Mouse (Mus musculus) MEL-GATA-1-ER (cell line): ENCODE results near the gene Smyd4.

ENCODE experiments used
- DNase-seq: peaks from one replicate; pipeline ENCODE4 v3.0.0-alpha.2; 2012; ENCODE audit warnings: low read depth; ENCODE audit errors: extremely low read depth

Smyd4 gene

DNA sequence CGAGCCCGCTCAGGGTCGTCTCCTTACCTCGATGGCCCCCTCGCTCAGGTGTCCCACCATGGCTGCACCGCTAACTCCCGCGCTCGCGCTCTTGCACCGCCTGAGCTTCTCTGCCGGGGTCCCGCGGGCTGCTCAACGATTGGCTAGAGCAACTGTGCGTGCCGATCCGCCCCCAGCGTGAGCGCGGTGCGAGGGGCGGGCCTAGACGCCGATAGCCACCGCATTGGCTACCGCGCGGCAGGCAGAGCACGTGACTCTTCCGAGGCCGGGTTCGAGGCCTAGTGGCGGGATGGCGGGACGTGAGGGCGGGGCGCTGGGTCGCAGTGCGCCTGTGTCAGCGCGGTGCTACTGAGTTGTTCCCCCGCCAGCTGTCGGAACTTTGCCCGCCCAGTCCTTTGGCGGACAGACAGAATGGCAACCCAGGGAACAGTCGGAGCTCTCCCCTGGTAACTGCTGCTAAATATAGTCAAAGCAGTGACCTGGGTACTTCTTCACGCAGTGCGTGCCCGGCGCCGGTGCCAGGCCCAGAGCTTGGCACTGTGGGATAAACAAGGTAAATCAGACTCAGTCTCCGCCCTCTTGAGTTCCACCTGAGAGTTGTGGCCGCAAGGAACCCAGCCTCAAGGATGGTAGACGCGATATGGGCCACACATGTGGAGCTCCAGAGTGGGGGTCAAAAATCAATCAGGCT is at the start of gene Smyd4, which contains the start of gene Rpa1:
TSS of gene Smyd4 (plus strand) at position 235 of the 691 bp plus-strand sequence.
TSS of gene Rpa1 (minus strand) at position 126 of the 691 bp plus-strand sequence.
- peak; percentile 82 for DNase-seq

DNA sequence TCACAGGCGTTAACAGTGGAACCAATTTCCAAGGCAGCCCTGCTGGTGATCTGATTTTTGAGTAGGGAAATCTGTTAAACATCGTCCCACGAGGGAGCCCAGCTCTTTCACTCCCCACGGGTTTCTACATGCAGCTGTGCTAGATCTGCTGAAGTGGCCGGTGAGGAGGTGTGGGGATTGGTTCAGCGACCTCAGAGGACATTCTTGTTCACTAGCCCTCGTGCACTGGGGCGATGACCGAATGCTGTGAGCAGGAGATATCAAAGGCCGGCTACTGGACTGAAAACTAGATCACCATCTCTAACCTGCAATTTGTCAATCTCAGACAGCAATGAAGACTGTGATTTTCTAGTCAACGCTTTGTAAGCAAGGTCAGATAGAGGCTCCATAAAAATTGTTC is 49.7 kb upstream of the Smyd4 start:
- DNase-seq = no peak

DNA sequence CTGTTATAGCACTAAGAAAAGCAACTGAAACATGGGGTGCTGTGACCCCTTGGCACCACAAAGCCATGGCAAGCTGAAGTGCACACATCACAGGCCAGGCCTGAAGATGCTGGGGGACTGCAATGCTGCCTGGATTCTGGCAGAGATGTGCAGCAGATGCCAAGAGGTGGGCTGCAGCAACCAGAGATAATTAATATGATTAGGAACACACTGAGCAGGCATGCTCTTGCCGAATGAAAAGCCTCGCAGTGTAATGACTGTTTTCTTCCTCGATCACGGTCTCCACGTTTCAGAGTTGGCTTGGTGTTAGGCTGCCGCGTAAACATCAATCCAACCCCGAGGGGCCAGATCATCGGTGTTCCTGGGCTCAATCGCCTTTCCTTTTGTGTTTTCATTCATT is 48.4 kb upstream of the Smyd4 start:
- no peak for DNase-seq

- no peak for DNase-seq
These were observed 47.3 kb upstream of the Smyd4 start for GRCm38 (mm10) chr11:75300954-75301353.

GRCm38 (mm10) chr11:75304797-75305196 is 43.4 kb upstream of the Smyd4 start:
- no peak for DNase-seq

GRCm38 (mm10) chr11:75308650-75309049 is 39.6 kb upstream of the Smyd4 start:
- no peak for DNase-seq

DNA sequence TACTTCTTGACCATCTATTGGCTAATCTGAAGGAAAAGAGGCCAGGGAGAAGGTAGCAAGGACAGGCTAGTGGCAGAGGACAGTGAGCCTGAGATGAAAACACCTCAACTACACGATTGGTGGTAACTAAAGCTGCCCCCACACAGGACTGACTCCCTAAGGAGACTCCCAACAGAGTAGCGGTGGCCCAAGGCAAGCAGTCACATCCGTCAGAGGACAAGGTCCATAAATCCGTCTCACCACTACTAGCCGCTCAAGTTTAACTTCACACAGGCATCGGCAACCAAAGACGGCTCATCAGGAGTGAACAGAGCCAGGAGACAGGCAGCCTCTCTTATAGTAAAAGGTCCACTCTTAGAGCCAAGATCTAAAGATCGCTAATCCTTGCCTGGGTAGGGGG is 37.4 kb upstream of the Smyd4 start:
- no peak for DNase-seq

- no peak for DNase-seq
These were observed 36.5 kb upstream of the Smyd4 start for GRCm38 (mm10) chr11:75311751-75312150.

- peak; percentile 75 for DNase-seq
These were observed 34.4 kb upstream of the Smyd4 start for GRCm38 (mm10) chr11:75313834-75314233.

DNA sequence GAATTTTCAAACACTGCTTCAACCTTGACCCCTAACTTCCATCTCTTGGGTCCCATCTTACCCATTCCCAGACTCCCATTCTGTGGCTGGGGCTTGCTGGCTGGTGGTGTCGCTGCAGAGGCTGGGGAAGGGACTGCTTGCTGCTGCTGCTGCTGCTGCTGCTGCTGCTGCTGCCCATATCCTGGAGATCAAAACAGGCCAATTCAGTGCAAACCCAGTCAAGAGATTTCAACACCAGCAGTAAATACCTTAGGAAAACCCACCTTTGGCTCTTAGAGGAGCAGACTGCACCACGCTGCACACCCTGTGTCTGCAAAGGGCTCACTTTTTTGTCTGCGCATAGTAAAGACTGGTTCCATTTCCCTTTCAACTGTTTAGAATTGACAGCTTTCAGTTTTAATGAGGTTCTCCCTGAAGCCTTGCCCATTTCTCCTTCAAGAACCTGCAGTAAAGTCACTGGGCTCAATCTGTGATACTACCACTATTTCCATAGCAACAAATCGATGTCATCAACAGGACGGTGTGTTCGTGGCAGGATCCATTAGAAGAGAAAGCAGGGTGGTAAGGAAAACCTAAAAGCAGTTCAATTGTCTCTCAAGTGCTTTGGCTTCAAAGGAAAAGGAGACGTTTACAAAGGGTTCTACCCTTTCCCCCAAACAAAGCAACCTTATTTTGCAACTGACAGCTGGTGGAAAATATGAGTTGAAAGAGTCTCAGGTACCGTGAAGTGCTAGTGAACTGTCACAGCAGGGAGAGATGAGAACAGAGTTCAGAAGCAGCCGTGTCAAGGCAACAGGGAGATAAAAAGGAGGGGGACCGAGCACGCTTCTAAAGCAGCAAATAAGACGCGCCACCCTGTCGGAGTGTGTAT is 29.6 kb upstream of the Smyd4 start:
- DNase-seq = no peak

DNA sequence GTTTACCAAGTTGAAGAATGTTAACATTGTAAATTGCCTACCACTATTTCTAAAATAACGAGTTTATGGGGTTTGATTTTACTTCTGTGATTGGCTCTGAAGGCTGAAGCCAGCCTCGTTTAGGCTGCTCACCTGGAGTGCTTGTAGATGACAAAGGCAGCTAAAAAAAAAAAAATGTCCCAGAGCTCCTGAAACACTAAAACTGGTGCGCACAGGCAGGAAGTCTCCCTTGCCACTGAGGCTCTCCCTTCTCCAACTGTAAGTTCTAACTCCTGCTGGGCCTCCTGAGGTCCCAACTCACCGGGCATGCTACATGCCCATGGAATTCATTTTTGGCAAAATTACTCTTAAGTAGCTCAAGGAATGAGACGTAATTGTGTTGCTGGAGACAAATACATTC is 29.0 kb upstream of the Smyd4 start:
- no peak for DNase-seq

GRCm38 (mm10) chr11:75323326-75323737 is 24.9 kb upstream of the Smyd4 start:
- DNase-seq = no peak

GRCm38 (mm10) chr11:75324433-75324832 is 23.8 kb upstream of the Smyd4 start:
- DNase-seq = no peak

DNA sequence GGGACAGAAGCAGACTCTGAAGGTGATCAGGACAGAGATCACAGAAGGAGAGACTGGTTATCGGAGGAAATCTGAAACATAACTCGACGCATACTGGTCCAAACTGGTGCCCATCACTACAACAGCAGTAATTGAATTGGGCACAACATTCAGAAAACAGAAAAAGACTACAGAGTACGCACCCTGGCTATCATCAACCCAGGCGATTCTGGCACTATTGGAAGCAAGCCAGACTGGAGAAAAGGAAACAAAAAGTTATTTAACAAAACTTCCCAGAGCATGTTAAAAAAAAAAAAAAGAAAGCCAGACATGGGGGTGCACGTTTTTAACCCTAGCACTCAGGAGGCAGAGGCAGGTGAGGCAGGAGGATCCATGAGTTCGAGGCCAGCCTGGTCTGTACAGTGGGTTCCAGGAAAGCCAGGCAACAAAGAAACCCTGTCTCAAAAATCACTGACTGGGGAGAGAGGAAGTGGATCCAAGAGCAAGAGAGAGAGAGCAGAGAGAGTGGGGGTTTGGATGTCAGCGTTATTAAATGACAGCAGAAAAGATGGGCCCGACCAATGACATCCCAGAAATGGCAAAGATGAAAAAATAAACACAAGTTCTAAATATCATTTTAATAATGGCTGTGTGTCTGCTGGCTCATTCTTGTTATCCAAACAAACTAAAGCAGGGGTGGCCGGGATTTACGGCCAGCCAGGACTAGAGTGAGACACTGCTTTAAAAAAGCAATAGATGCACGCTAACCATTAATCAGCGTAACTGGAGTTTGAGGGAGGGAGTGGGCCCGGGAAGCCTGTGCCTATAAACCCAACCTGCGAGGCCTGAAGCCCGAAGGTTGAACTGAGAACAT is 22.9 kb upstream of the Smyd4 start:
- DNase-seq = no peak

- no peak for DNase-seq
These were observed 22.3 kb upstream of the Smyd4 start for GRCm38 (mm10) chr11:75325969-75326311.

DNA sequence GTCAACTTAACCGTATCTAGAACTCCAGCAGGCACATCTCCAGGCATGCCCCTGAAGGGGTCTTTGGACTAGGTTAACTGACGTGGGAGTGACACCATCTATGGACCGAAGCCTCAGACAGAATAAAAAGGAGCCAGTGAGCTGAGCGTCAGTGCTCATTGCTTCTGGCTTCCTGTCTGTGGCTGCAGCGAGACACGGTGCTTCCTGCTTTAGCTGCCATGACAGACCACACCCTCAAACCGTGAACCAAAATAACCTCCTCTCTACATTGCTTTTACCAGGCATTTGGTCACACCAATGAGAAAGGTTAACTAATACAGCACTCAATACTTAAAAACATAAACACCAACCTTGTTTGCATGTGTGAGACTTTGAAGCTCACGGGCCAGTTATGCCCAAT is 11.6 kb upstream of the Smyd4 start:
- no peak for DNase-seq

DNA sequence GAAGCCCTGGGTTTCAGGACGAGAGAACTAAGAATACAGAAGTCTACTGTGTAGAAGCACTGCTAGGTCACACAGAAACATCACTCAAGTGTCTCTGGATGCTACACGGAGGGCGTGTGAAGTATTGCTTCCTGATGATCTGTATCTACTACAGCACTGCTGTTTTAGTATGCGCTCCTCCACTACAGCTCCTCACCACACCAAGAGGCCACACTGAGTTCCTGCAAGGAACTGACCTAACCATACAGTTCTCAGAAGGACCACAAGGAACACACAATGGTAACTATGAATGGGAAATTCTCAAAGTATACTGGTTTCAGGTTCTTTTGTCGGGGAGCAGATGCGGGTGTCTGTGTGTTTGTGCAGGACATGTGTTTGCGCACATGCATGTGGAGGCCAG is 11.0 kb upstream of the Smyd4 start:
- no peak for DNase-seq

- DNase-seq = no peak
These were observed 8.2 kb upstream of the Smyd4 start for GRCm38 (mm10) chr11:75340076-75340475.

- DNase-seq = no peak
These were observed 7.4 kb upstream of the Smyd4 start for GRCm38 (mm10) chr11:75340698-75341345.

DNA sequence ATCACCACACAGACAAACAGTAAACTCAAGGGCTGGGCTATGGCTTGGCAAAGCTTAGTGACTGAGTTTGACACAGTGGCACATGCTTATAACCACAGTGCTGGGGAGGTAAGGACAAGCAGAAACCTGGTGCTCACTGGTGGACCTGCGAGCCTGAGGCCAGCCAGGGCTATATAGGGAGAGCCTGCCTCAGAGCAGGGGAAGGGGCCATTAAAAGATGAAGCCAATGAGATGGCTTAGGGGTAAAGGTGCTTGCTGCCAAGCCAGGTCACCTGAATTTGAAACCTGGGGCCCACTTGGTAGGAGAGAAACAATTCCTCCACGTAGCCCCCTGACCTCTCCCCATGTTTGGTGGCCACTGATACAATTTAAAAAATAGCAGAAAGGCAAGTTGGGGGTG is 5.1 kb upstream of the Smyd4 start:
- DNase-seq = no peak

DNA sequence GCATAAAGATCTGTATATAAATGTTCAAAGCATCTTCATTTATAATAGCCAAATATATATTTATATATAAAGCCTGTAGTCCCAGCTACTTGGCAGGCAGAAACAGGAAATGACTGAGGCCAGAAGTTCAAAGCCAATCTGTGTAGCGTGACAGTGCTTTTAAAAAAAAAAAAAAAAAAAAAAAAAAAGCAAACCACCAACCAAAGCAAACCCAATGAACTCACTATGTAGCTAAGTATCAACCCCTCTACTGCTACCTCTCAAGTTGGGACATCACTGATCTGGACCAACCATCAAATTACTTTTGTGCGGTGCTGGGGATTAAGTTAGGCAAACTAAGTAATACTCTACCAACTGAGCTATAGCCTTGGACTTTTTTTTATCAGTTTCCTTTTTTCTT is 4.1 kb upstream of the Smyd4 start:
- DNase-seq = no peak
